Mouse (Mus musculus): ENCODE measurements around the gene Ddx5. TPM values are rescaled to one million over a fixed set of nuclear protein-coding genes. Genes with fewer than 3 reads are reported as not detected.
"Not testable (repeated sequence)": the region's sequence is repeated elsewhere in the genome, so short reads cannot be mapped to it uniquely, and the experiment has no call there.

Ddx5 gene
- total RNA-seq, 2 experiments from 2014 or later: 183 to 197 TPM

GRCm38 (mm10) chr11:106789649-106790048, 664 bp upstream of the Ddx5 start:
- DNase-seq: no peak

GRCm38 (mm10) chr11:106788026-106788774, 785 bp downstream of the Ddx5 start:
- peak; percentile 98 for DNase-seq

GRCm38 (mm10) chr11:106787131-106788025, 1.6 kb downstream of the Ddx5 start:
- DNase-seq: peak; percentile 94

- DNase-seq: no peak
Measured at GRCm38 (mm10) chr11:106785043-106785442, 3.9 kb downstream of the Ddx5 start.

GRCm38 (mm10) chr11:106784476-106784875, 4.5 kb downstream of the Ddx5 start:
- no peak for DNase-seq

GRCm38 (mm10) chr11:106782841-106783764, 5.9 kb downstream of the Ddx5 start:
- DNase-seq: no peak

- not testable (repeated sequence) for DNase-seq
Measured at GRCm38 (mm10) chr11:106782271-106782670, 6.7 kb downstream of the Ddx5 start.

GRCm38 (mm10) chr11:106780590-106781220, 8.3 kb downstream of the Ddx5 start:
- no peak for DNase-seq

GRCm38 (mm10) chr11:106780089-106780425, 8.9 kb downstream of the Ddx5 start:
- no peak for DNase-seq

GRCm38 (mm10) chr11:106779388-106780088, 9.4 kb downstream of the Ddx5 start, which contains the start of gene Polg2:
TSS of gene Polg2 (minus strand) at chr11:106779537.
- peak; percentile 90 for DNase-seq

GRCm38 (mm10) chr11:106778589-106779387, 10.2 kb downstream of the Ddx5 start:
- DNase-seq: no peak

- no peak for DNase-seq
Measured at GRCm38 (mm10) chr11:106778132-106778531, 10.9 kb downstream of the Ddx5 start.

- DNase-seq: no peak
Measured at GRCm38 (mm10) chr11:106777395-106777794, 11.6 kb downstream of the Ddx5 start.

GRCm38 (mm10) chr11:106776960-106777359, 12.0 kb downstream of the Ddx5 start:
- DNase-seq: no peak

- DNase-seq: no peak
Measured at GRCm38 (mm10) chr11:106773061-106773460, 15.9 kb downstream of the Ddx5 start.

GRCm38 (mm10) chr11:106770195-106770974, 18.6 kb downstream of the Ddx5 start:
- no peak for DNase-seq

GRCm38 (mm10) chr11:106767516-106767915, 21.5 kb downstream of the Ddx5 start:
- no peak for DNase-seq

GRCm38 (mm10) chr11:106766611-106767162, 22.3 kb downstream of the Ddx5 start:
- no peak for DNase-seq

- DNase-seq: no peak
Measured at GRCm38 (mm10) chr11:106762800-106763185, 26.2 kb downstream of the Ddx5 start.

Data from gastrocnemius, postnatal 25 days (tissue).